Mouse (Mus musculus): ENCODE data around the gene Ncf4.

GRCm38 (mm10) chr15:78302718-78303117, 58.1 kb downstream of the Ncf4 start:
- no peak for TF ChIP-seq EP300 (optimal IDR thresholded peaks at IDR 0.05)
- no peak for TF ChIP-seq CTCF (IDR thresholded peaks at IDR 0.05; ENCODE audit: low read depth)
